Mouse (Mus musculus) kidney, postnatal 10 days (tissue): Measurements from ENCODE around the gene Ppm1h.

Experiments used
- DNase-seq: peaks from one replicate; pipeline ENCODE4 v3.0.0; 2021; ENCODE audit warnings: mixed read lengths

Ppm1h gene

DNA sequence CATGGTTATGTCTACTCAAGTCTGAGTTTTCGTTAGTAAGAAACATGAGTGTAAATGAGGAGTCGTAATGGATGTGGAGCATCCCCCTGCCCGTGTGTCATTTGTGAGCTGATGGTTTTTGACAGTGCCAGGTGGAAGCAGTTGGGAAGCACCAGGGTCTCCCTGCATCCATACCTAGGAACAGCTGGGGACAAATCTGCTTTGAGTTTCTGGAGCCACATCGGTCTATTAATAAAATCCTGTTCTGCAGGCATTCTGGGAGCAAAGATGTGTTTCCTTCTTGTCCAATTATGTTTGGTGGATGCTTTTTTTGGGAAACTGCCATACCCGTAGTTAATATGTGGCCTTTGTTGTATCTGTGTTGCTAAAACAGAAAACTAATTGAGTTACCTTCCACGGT lies 26.9 kb downstream of the Ppm1h start:
- DNase-seq: no peak

DNA sequence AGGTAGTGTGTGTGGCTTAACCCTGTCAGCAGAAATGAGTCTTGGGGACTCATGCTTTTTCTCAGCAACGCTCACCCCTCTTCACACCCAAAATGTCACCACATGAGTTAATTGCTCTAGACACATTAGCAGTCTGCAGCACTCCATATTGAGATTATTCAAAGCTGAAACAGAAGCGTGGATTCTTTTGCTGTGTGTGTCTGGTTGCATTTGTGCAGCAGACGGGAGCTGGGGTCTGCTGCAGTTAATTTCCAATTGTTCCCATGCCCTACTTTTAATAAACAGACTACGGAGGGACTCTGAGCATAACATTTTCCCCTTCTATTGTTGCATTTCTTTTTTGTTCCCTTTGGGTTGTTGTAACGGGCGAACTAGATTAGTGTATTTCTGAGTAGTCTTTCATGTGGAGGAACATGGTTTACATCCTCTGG lies 32.8 kb downstream of the Ppm1h start:
- DNase-seq: no peak

DNA sequence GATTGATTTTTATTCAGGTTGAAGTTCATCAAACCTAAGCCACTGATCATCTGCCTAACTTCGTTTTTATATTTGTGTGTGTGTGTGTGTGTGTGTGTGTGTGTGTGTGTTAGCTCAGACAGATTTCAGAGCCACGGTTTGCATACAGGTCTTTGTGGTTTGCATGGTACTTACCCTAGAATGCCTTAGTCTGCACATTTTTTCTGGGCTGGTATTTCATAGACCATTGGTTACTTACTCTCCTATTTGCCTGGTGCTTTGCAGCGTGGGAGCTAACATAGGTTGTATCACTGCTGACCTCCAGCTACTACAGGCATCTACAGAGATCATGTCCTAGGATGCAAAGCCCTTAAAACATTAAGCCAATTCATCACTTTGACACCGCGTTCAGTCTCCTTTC lies 33.7 kb downstream of the Ppm1h start:
- DNase-seq: no peak

DNA sequence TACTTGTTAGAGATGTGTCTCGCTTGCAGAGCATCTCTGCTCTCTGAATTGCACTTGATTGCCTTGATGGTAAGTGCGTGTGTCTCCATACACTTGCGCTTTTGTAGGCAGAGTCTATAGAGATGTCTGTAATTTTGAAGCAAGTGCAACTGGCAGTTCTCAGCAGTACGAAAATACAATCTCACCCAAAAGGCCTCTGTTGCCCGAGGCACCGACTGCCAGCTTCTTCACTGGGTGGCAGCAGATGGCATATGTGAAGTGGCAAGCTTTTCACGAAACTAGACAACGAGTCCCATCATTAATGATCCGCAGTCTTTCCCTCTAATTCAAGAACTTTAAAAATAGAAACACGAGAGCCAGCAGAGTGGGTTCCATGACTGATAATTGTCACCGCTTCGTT lies 37.3 kb downstream of the Ppm1h start:
- DNase-seq: no peak

DNA sequence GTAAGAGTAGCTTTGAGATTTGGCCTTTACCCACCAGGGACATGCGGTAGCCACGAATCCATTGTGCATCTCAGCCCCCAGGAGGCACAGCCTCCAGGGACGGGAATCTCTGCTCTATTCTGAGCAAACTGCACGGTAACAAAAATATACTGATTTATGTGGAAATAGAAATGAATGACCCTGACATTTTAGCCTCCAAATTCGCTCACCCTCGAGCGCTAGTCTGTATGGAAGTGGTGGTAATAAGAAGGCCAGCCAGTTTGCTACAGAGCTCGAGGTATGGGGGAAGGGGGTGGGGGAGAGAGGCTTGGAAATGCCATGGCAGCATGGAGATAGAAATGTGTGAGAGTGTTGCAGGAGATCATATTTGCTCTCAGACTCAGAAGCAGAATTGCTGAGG lies 37.7 kb downstream of the Ppm1h start:
- DNase-seq: no peak

DNA sequence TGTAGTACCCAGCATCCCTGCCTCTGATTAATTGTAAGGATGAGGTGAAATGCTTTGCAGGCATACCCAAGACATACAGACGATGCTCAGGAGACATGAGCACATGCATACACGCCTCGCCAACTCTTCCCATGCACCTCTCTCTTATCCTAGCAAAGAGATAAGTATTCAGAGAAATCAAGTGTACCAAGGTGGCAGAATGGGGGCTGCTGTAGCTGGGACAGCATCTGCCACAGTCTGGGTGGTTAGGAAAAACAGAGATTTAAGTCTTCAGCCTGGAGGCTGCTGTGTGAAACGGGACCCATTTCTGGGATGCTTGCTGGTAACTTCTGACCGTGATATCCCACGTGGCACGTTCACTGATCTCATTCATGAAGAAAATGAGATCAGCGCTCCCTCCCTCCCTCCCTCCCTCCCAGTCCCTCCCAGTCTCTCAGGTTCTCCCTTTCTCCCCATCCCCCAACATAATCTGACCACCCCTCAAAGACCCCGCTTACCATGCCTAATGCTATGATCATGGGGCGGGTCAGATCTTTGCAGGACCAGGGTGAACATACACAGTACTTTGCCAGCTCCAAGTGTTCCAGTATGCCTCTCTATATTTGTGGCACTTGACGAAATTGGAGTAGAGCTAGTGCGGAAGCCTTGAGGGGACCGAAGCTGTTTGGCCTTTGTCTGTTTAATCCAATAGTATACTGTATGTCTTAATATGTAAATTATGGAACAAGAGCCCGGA lies 38.3 kb downstream of the Ppm1h start:
- no peak for DNase-seq

DNA sequence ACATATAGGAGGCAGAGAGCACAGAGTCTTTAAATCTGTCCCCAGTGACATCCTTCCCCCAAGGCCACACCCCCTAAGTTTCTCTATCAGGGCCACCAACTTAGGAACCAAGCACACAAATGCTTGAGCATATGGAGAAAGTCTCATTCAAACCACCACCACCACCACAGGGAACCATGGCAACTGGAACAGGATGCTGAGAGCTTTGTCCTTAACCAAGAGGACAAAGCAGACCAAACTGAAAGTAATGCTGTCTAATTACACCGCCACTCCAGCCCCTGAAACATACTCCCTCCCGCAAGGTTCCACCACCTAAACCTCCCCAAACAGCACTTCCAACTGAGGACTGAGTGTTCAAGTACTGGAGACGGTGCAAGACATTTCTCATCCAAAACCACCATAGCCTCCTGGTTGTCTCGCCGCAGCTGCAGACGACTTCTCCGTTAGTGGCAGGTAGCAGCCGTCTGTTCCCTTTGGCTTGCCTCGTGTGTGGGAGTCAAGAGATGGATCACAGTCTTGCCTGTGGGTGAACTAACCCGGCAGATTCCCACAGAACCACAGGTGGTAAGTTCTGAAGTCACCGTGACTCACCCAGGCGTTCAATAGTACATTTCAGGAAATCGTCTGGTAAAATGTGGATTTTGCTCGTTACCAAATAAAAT lies 39.3 kb downstream of the Ppm1h start:
- no peak for DNase-seq

DNA sequence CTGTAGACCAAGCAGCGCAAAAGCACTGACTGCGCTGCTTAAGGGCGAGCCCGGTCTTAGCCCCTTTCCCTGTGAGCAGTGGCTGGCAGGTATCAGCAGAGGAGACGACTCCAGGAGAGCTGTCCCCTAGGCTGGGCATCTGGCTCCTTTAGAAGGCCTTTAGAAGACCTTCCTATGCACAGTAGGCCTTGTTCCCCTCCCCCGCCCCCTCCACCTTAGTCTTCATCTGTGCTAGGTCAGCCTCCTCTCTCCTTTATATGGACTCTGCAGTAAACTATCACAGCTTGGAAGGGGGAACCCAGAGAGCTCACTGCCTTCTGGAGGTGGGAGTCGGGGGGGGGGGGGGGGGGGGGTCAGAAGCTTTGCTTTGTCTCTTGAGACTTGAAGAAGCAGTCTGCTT lies 40.4 kb downstream of the Ppm1h start:
- no peak for DNase-seq

DNA sequence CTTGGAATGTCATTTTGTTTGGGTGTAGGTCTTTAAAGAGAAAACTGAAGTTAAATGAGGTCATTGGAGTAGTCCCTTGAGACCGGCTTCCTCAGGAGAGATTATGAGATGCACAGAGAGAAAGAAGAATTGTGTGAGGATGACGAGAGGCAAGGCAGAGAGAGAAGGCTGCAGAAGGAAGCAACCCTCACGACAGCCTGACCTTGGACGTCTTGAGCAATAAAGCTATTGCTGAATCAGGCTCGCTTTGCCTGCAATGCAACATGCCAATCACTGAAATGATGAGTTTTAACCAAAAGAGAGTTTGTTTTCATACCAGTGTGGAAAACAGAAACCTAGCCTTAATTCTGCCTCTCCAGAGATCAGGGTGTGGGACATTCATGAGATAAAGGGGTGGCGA lies 43.5 kb downstream of the Ppm1h start:
- no peak for DNase-seq

DNA sequence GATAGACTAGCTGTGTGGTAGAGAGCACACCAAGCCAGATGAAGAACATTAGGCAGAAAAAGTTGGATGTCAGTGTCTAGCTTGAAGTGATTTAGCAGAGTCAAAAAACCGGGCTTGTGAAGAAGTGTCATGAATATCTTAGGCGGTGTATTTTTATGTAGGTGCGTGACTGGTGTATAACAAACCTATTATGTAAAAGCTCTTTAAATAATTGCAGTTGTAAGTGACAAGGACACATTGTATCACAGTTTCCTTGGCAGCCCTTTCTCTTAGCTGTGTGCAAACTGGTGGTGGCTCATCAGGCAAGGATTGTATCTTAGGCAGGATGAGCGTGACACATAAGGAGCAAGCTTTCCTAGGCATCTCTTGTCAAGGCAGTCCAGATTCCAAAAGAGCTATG lies 46.1 kb downstream of the Ppm1h start:
- DNase-seq: no peak

DNA sequence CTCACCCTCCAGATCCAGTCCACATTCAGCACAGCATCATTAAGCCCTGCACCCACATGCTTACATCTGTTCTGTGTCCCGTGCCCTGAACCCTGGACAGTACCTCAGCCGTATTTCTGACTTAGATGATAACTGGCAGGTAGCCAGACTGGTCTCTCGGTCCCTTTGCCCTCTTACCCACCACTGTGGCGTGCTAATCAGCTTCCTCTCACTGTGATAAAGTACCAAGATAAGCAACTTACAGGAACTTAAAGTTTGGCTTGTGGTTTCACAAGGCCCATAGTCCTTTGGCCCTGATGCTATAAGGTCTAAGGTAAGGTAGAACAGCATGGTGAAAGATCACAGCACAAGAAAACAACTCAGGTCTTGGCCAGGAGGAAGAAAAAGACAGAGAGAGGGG lies 48.7 kb downstream of the Ppm1h start:
- DNase-seq: no peak

DNA sequence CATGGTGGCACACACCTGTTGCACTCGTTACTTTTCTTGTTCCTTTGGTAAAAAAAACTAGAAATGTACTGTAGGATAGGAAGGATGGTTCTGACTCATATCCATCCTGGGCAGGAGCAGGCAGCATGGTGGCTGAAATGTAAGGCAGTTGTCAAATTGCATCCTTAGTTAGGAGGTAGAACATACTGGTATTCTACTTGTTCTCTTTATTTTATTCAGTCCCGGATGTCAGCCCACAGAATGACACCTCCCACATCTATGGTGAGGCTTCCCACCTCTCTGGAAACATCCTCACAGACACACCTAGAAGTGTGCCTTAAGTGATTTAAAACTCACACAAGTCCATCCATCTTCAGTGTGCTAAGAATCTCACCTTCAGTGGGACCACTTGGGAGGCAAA lies 49.6 kb downstream of the Ppm1h start:
- no peak for DNase-seq

DNA sequence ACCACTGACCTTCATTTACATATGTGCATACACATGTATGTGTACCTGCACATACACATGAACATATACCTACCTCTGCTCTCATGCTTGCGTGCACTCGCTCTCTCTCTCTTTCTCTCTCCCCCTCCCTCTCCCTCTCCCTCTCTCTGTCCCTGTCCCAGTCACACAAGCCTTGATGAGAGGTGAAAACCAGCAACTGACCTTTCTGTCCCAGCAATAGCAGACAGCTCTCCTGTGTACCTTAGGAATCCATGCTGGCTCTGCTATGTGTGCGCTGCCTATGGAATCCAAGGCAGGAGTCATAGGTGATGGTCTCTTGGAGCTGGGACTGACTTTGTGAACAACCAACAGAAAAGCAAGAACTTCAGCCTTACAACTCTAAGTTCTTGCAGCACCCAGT lies 53.6 kb downstream of the Ppm1h start:
- DNase-seq: no peak

DNA sequence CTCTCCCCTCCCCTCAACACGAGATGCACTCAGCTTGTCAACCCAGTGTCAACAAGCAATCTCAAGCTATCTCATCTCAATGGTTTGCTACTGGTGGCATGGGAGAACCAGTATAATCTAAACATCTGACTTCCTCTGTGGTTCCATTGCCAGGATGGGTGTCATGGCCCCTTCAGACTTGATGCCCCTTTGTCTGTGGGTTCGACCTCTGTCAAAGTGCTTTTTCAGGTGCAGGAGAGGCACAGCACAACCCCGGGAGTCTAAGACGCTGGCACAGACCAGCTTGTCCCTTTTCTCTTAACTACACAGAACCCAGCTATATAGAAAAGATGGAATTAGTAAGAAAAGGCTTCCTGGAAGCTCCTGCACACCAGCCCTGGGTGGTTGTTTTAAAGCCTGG lies 56.0 kb downstream of the Ppm1h start:
- DNase-seq: no peak

DNA sequence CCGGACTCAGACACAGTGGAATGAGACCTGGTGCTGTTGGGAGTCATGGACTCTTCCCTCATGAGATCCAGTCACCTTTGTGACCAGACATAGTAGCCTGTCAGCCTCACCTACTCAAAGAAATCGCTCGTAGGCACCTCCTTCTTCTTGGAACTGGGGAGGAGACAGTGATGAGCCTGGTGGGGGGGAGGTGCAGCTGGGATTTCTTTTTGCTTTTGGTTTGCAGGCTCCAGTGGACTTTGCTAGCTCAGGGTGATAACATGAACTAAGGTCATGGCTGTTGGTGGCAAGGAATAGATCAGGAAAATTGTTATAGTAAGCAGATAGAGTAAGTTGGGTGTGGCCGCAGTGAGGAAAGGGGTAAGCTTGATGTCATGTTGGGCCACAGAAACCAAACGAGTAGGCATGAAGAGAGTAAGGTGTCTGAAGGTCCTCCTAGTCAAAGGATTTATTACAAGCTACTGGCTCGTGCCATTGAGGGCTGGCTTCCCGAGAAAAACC lies 56.8 kb downstream of the Ppm1h start:
- DNase-seq: no peak

DNA sequence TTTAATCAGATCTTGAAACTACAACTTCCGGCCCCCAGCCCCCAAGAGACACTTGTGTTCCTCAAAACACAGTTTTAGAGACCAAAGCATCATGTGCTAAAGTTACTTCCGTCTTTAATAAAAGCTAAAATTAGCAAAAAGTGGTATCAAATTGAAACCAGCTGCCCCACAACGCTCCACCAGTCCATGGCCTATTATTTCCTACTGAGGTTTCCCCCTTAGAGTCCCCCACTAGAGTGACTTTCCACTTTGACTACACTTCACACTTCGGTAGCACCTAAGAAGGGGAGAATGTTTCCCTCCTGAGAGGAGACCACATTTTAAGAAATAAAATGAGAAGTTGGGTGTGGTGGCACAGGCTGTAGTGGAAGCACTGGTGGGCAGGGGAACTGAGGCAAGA lies 58.3 kb downstream of the Ppm1h start:
- no peak for DNase-seq

DNA sequence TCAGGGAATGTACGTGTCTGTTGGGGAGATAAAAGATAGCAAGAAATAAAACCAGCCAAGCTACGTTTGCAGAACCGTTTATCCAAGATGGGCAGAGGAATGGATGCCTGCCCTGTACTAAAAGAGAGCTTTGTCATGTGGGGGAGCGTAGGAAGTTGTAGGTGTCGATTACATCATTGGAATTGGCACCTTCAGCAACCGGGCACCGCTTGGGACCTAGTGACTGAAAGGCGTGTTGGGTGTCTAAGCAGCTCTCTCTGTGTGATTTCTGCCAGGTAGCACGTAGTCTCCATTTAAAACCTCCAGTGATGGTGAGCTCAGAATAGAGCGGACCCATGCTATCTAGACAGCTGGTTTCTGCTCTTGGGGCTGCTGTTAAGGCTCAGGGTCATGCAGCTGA lies 60.0 kb downstream of the Ppm1h start:
- no peak for DNase-seq

DNA sequence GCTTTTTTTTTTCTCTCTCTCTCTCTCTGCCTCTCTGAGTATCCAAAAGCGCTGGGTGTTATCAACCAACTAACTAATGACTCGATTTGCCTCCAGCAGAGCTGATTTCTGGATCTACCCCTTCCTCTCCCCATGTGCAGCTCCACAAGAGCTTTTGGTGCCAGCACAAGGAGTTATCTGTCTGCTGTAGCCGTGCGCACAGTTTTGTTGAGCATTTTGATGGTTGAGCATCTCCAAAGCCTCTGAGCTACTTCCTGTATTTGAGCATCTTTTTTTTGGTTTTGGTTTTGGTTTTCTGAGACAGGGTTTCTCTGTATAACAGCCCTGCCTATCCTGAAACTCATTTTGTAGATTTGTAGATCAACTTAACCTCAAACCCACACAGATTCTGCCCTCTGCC lies 60.5 kb downstream of the Ppm1h start:
- DNase-seq: no peak

DNA sequence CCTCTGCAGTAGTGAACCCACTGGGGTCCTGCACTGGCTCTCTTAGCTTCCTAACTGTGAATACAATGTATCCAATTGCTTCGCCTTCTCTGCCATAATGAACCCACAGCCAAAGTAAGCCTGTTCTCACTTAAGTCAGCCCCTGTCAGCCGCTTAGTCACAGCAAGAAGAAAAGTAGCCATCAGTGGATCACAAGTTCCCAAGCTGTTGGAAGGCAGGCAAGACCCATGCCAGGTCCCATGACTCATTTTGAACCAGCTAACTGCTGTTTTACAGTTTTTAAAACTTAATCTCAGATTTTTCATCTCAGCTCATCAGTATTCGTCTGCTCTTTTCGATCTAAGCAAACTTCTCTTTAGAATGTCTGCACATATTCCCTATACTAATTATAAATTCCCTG lies 61.6 kb downstream of the Ppm1h start:
- DNase-seq: no peak

DNA sequence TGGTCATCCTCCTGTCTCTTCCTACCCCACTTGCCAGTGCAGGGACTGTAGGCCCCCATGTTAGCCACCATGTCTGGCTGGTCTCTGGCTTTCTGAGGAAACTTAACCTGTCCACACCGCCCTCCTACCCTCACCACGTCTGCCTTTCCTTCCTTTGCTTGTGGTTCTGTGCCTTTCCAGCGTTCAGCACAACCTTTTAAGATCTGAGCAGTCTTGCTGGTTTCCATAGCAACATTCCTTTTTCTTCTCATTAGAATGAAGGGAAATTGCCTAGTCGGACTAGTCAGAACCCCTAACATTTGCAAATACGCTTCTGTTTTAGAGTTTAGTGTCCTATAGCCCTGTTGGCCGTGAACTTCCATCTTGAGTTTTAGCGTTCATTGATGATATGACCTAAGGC lies 62.6 kb downstream of the Ppm1h start:
- no peak for DNase-seq

DNA sequence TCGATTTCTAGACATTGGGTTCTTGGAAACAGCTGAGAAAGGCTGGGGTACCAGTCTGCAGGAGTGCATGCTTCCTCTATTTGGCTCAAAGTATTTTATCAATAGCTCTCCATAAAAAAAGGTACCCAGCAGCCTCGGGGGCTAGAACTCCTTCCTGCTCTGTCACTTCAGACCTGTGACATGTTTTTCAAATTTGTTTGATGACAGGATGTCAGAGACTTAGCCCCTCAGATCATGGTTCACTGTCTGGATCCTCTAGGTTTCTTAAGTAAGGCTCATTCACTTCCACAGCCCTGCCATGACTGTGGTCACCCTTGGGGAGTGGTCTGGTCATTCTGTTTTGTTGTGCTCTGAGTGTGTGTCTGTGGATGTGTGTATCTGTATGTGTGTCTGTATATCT lies 63.6 kb downstream of the Ppm1h start:
- DNase-seq: no peak

DNA sequence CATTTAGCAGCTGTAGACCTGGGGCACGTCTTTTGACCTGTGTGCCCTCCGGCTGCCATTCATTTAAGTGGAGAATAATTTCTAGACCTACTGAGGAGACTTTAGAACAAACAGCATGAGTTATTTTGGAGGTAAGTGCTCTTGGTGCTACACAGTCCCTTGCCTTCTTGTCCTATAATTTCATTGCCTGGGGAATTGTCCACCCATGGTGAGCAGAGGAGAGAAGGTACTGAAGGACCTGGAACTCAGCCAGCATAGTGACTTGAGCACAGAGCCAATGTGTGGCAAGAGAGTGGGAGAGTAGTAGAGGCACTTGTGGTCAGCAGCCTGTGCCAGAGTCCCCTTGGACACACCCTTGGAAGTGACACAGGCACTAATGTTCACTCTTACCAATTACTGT lies 64.8 kb downstream of the Ppm1h start:
- no peak for DNase-seq

DNA sequence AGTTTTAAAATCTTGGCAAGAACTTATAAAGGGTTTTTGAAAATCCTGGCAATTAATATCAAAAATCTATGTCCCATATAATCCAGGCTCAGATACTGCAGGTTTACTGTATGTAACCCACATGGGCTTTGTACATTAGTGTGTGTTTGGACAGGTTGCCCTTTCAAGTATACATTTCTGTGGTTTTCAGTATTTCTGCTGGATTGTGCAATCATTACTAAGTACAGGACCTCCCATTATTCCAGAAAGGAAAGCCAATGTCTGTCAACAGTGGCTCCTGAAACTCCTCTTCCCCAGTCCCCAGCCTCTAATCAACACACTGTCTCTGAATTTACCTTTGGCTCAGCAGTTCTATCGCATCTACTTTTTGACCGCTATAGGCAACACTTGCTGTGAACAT lies 66.4 kb downstream of the Ppm1h start:
- no peak for DNase-seq

DNA sequence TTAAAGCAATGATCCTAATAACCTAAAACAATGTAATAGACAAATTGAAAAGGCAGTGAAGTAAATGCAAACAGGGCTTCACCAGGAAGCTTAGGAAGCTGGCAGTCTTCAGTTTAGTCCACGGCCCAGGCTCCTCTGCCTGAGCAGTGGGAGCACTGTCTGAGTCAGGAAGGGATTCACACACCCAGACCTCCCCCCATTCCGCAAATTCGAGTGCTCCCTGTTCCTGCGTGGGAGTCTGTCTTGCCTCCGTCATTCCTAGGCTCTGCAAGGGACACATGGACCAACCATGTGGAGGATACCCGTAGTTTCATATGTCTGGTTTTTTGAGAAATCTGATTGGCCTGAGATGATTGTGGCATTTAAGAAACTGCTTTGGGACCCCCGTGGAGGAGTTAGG lies 67.6 kb downstream of the Ppm1h start:
- DNase-seq: no peak
